Mouse (Mus musculus): ENCODE measurements around the gene Ppp1r9b.
A peak's percentile ranks its signal among the peaks of the same experiment; 100 is the strongest.
"Not testable (repeated sequence)": the region's sequence is repeated elsewhere in the genome, so short reads cannot be mapped to it uniquely, and the experiment has no call there.

The Ppp1r9b gene

GRCm38 (mm10) chr11:95000128-95000527 is 9.3 kb downstream of the Ppp1r9b start:
- DNase-seq: peak in 1 of 2 experiments; percentile 24

DNA sequence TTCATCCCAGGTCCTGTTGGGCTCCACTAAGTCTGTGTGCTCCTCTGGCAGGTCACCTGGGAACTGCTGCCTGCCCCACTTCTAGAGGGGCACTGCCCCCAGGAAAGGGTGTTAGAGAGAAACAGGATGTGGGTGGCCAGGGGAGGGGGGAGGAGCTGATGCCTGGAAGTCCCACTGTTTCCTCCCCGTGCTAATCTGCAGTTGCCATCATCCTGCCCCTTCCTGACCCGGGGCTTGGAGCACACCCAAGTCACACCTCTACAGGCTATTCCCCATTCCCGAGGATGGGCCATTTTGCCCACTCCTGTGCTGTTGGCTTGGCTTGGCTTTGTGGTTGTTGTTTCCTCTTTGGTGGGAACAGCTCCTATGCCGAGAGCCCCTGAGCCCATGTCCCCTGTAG is 9.7 kb downstream of the Ppp1r9b start:
- DNase-seq: peak; percentile 66 to 67

GRCm38 (mm10) chr11:95001058-95001457 is 10.2 kb downstream of the Ppp1r9b start:
- DNase-seq: peak; percentile 94 to 96

DNA sequence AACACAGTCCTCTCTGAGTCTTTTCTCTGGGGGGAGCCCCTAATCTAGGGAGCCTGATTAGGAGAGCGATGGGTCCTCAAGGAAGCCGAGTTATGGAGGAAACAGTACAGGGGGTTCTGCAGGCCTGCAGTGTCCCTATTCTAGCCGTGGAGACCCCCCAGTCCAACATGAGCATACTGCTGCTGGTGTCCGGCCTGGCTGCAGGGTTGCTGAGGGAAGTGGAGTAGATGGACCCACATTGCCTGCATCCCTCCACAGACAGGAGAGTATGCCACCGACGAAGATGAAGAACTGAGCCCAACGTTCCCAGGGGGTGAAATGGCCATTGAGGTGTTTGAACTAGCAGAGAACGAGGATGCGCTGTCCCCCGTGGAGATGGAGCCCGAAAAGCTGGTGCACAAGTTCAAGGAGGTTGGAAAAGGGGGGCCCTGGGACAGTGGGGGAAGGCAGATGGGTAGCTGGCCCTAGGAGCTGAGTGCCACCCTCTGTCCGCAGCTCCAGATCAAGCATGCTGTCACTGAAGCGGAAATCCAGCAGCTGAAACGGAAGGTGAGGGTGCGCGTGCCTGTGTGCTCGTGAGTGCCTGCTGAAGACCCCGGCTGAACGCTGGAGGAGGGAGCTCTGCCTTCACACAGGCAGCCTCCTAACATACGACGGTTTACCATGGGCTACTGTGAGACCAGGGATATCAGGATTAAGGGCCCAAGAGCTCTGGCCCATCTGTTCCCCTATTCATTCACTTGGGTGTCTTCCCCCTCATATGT is 10.9 kb downstream of the Ppp1r9b start:
- DNase-seq: peak in 1 of 2 experiments; percentile 29

- peak in 1 of 2 experiments; percentile 21 for DNase-seq
Observed at GRCm38 (mm10) chr11:95002705-95003104, 11.9 kb downstream of the Ppp1r9b start.

DNA sequence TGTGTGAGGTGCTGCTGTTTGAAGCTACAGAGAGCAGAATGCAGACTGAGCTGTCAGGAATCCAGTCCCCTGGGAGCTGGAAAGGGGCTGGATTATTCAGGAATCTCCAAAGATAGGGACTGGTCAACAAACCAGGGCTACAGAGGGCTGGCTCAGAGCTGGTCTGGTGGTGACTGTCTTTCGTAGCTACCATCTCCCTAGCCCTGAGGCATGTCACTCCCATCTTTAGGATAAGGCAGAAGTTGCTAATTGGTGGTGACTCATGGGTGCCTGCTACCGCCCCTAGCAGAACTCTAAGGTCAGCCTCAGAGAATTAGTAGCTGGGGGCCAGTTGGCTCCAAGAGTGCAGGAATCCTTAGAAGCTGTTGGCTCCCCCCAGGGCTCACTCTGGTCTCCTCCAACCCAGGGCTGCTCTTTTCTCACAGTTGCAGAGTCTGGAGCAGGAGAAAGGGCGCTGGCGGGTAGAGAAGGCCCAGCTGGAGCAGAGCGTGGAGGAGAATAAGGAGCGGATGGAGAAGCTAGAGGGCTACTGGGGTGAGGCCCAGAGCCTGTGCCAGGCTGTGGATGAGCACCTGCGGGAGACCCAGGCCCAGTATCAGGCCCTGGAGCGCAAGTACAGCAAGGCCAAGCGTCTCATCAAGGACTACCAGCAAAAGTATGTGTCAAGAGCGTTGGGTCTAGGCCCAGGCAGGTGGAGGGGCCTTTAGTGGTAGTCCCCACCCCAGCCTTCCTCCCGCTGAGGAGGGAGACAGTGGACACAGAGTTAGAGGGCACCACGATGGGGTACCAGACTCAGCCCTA is 13.5 kb downstream of the Ppp1r9b start:
- DNase-seq: peak in 1 of 2 experiments; percentile 46

GRCm38 (mm10) chr11:95004937-95005198 is 14.0 kb downstream of the Ppp1r9b start:
- peak in 1 of 2 experiments; percentile 68 for DNase-seq

GRCm38 (mm10) chr11:95006038-95006437 is 15.2 kb downstream of the Ppp1r9b start:
- no peak for DNase-seq

- DNase-seq: peak; percentile 95 to 96
Observed at GRCm38 (mm10) chr11:95006525-95007219, 15.8 kb downstream of the Ppp1r9b start.

DNA sequence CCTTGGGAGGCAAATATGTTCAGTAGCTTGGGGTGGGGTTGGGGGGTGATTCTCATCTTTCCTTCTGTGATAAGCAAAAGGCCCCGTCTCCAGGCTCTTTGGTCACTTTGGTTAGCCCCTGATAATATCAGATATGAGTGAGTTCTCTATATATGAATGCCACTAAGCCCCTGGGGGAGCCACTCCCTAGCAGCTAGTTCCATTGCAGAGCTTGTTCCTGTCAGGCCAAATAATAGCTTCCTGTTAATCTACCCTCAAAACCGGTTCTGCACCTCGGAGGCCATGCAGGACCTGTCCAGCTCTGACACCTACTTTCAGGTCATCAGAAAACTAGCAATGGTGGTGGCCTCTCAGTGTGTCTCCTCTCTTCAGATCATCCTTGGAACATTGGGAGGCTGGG is 16.6 kb downstream of the Ppp1r9b start:
- DNase-seq: no peak

- DNase-seq: peak; percentile 77 to 80
Observed at GRCm38 (mm10) chr11:95008661-95009628, 18.1 kb downstream of the Ppp1r9b start.

GRCm38 (mm10) chr11:95009629-95010014 is 18.8 kb downstream of the Ppp1r9b start, which contains the start of gene Samd14:
Gene Samd14 (plus strand): TSS chr11:95009879.
- peak; percentile 96 to 97 for DNase-seq

DNA sequence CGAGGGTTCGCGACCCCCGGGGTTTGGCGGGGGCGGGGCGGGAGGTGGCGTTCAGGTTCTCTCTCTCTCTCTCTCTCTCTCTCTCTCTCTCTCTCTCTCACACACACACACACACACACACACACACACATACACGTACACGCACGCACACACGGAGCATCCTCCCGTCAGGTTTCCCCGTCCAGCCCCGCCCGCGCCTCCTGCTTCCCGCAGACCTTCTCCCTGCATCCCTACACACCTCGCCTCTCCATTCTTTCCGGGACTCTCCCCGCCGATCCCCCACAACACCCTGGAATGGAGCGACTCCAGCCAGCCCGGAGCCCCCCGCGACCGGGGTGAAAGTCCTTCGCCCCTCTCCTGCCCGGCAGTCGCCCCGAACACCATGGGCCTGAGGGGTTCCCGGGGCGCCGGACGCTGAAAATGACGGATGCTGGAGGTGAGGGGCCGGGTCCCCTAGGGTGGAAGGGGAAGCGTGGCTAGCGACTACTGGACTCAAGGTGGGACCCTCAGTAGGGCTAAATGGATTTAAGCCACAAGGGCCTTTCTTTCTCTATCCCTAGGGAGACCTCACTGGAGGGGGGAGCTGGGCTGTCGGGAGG is 19.4 kb downstream of the Ppp1r9b start:
- DNase-seq: peak; percentile 89

DNA sequence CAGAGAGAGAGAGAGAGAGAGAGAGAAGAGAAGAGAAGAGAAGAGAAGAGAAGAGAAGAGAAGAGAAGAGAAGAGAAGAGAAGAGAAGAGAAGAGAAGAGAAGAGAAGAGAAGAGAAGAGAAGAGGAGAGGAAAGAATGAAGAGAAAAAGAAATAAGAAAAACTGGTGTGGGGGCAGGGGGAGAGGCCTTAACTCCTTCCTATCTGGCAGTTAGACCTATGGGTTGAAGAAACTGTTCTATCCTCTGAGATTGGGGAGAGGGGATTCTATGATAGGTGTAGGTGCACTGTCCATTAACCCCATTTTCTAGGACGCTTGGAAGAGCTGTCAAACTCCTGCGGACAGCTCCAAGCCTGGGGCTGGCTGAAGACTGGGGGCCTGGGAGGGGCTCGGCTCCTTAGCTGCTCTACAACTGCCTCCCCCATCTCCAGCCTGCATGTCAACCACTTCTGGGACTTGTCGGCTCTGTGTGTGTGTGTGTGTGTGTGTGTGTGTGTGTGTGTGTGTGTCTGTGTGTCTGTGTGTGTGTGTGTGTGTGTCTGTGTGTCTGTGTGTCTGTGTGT is 20.1 kb downstream of the Ppp1r9b start:
- not testable (repeated sequence) for DNase-seq

- no peak for DNase-seq
Observed at GRCm38 (mm10) chr11:95011416-95011815, 20.6 kb downstream of the Ppp1r9b start.

- DNase-seq: no peak
Observed at GRCm38 (mm10) chr11:95012075-95012474, 21.2 kb downstream of the Ppp1r9b start.

DNA sequence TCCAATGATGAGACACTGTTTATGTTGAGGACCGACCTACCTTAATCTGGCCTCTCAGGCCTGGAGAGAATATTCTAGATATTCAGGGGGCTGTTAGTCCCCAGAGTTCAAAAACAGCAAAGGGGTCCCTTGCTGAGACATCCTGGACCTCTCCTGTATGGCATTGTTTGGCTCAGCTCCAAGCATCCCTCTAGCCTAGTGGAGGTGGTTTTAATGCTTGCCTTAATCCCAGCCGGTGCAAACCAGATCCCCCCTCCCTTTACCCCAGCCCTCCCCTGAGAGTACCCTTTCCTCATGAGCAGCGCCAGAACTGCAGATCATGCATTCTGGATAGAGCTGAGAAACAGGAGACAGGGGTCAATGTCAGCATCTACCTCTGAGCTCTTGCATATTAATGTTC is 21.7 kb downstream of the Ppp1r9b start:
- peak in 1 of 2 experiments; percentile 62 for DNase-seq

DNA sequence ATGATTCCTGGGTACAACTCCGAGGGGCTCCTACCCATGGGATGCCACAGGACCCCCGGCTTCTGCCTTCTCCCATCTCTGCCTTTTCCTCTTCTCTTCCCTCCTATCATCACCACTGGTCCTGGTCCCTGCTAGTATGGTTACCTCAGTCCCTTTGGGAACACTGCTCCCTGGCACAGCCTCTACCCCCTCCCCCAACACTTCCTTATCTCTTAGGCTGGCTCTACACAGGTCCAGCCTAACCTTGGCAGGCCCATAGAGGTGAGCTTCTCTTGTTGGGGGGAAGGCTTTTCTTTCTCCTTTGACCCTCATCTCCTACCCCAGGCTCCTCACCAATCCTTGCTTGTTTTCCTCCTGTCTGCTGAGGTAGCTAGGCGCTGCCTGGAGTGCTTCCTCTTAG is 24.6 kb downstream of the Ppp1r9b start:
- no peak for DNase-seq

- DNase-seq: no peak
Observed at GRCm38 (mm10) chr11:95022237-95022992, 31.6 kb downstream of the Ppp1r9b start.

DNA sequence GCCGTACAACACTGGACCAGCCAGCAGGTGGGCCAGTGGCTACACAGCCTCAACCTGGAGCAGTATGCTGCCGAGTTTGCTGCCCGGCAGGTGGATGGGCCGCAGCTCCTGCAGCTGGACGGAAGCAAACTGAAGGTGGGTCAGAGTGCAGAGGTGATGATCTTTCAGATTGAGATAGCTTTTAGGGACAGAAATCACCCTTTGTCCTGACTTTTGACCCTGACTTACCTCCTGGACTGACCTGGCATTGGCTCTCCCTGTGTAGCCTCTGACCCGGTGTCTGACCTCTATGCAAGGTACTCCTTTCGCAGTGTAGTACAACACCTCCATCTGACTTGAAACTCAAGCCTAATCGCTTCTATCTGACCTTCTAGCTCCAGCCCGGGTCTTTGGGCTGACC is 32.6 kb downstream of the Ppp1r9b start:
- no peak for DNase-seq
